Mouse (Mus musculus) intestine, embryonic 16.5 days (tissue): Measurements from ENCODE around the gene Gm43951. TPM values are rescaled to one million over a fixed set of nuclear protein-coding genes. Genes with fewer than 3 reads are reported as not detected.

Source experiments
- ATAC-seq: fragments of 200-750 bp; cut with Nextera tagmentation; 2 replicates; pipeline ENCODE4 v1.8.0; 2017; ENCODE audit warnings: moderate TSS enrichment, moderate library complexity
- H3K27ac ChIP-seq: fragments of 300-500 bp; sonication (generic); 2 replicates; pipeline ENCODE4 v1.5.1; 2014; ENCODE audit warnings: mild to moderate bottlenecking, low read length
- H3K27me3 ChIP-seq: fragments of 300-500 bp; sonication (generic); replicated peaks from 2 replicates; pipeline ENCODE4 v1.6.1; 2014; ENCODE audit warnings: low read length, control low read depth, mixed read lengths; ENCODE audit not compliant: control insufficient read depth, insufficient read depth
- H3K36me3 ChIP-seq: fragments of 300-500 bp; sonication (generic); 2 replicates; pipeline ENCODE4 v1.6.1; 2014; ENCODE audit warnings: low read length, control low read depth; ENCODE audit not compliant: control insufficient read depth, insufficient read depth
- H3K4me1 ChIP-seq: fragments of 300-500 bp; sonication (generic); 2 replicates; pipeline ENCODE4 v1.6.1; 2014; ENCODE audit warnings: low read length, control low read depth, mixed read lengths; ENCODE audit not compliant: control insufficient read depth, insufficient read depth
- H3K4me2 ChIP-seq: fragments of 300-500 bp; sonication (generic); 2 replicates; pipeline ENCODE4 v1.6.1; 2014; ENCODE audit warnings: low read depth, low read length, control low read depth
- H3K4me3 ChIP-seq: fragments of 300-500 bp; sonication (generic); 2 replicates; pipeline ENCODE4 v1.5.1; 2014; ENCODE audit warnings: mild to moderate bottlenecking, low read length
- H3K9ac ChIP-seq: fragments of 300-500 bp; sonication (generic); 2 replicates; pipeline ENCODE4 v1.6.1; 2014; ENCODE audit warnings: low read depth, low read length
- H3K9me3 ChIP-seq: fragments of 300-500 bp; sonication (generic); 2 replicates; pipeline ENCODE4 v1.6.1; 2016; ENCODE audit warnings: low read length, control low read depth; ENCODE audit not compliant: control insufficient read depth
- WGBS: fragments of 180-500 bp; shearing (Covaris S2); extraction: QIAGEN DNeasy Blood & Tissue Kit; methylation state at CpG from one replicate; pipeline ENCODE4 v1.1.7; 2014; 5-methylcytosine and 5-hydroxymethylcytosine counted together
- polyA plus RNA-seq: library from polyadenylated mRNA; unstranded; fragments of >200 nt; fragmentation: Nextera tagmentation; extraction: Ambion mirVana; gene quantifications from 2 replicates; pipeline ENCODE4 v1.2.1, GENCODE M21; 2015

Gene Gm43951
- polyA plus RNA-seq, 1 experiment from 2014 or later, result 0.06 TPM

DNA sequence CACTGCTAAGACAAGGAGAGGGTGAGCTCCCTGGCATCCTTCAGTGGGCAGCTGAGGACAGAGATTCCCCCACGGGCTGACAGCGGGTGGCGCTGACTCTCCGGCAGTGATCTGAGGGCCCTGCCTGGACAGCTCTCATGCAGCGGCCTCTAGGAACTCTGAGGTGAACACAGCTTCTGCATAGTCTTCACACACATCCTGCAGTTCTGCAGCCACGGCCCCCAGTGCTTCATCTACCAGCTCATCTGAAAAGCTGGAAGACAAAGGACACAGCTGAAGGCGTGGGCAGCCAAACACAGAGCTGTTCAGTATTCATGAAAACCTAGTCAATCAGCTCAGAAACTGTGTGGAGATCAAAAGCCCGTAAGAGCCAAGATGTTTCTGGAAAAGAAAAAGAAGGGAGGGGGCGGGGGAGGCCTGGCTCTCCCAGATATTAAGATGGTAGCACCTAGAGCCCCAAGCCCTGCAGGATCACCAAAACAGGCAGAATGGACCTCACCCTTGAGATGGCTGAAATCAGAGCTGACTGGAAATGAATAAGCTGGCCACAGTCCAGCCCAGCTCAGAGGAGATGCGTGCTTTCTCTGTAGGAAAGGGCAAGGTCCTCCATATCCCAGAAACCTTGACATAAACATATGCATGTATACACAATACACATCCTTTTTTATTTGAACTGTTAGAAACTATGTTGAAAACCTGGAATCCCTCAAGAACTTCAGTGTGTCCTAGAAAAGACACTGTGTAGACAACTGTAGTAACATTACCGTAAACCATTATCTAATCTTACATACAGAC is 51.3 kb downstream of the Gm43951 start:
- Histone ChIP-seq H3K9me3 (no peaks in the 10 kb centered on the region), H3K27ac (peak overlapping the region; percentile 66), H3K9ac (no peak overlapping the region), H3K4me3 (no peak overlapping the region), H3K27me3 (no peaks in the 10 kb centered on the region), H3K4me1 (0 out of 2 replicates have a peak, but pooled peaks cover 5% of the 10 kb centered on the region), H3K36me3 (peaks cover 4% of the 10 kb centered on the region; the same call in 1 of the 2 replicates), H3K4me2 (no peak overlapping the region)
- 63% methylated on average over 11 of the region's 11 CpGs for WGBS
- peak; percentile 68 for ATAC-seq

Other genes starting within 250 kb of the Gm43951 start
- gene Aipl1, start 169.3 kb downstream of the Gm43951 start, polyA plus RNA-seq, result 0.29 TPM in 2 replicates
- gene Pimreg, start 164.8 kb downstream of the Gm43951 start, polyA plus RNA-seq, result 61.4 and 76.9 TPM in 2 replicates
- gene Pitpnm3, start 71.1 kb downstream of the Gm43951 start, polyA plus RNA-seq, result 0.35 and 0.37 TPM in 2 replicates
- gene 4933427D14Rik, start 619 bp upstream of the Gm43951 start, polyA plus RNA-seq, result 7.9 and 9.5 TPM in 2 replicates
- 423 and 443 TPM in 2 replicates for gene Txndc17, start 707 bp upstream of the Gm43951 start, polyA plus RNA-seq
- 27.6 and 30.4 TPM in 2 replicates for gene Med31, start 8.8 kb upstream of the Gm43951 start, polyA plus RNA-seq
- 0.11 and 0.16 TPM in 2 replicates for gene Slc13a5, start 60.4 kb upstream of the Gm43951 start, polyA plus RNA-seq
- gene Xaf1, start 94.8 kb upstream of the Gm43951 start, polyA plus RNA-seq, result 4.8 and 5.4 TPM in 2 replicates
- not detected in 2 replicates for gene Fbxo39, start 107.6 kb upstream of the Gm43951 start, polyA plus RNA-seq
- 0.16 and 0.26 TPM in 2 replicates for gene Tekt1, start 155.6 kb upstream of the Gm43951 start, polyA plus RNA-seq
- 27.3 and 28.9 TPM in 2 replicates for gene Smtnl2, start 204.9 kb upstream of the Gm43951 start, polyA plus RNA-seq
- 19.2 and 21.2 TPM in 2 replicates for gene Ggt6, start 228.7 kb upstream of the Gm43951 start, polyA plus RNA-seq
- 119 and 141 TPM in 2 replicates for gene Mybbp1a, start 234.5 kb upstream of the Gm43951 start, polyA plus RNA-seq